Mouse (Mus musculus): Measurements from ENCODE around the gene Phf21a. TPM values are rescaled to one million over a fixed set of nuclear protein-coding genes. Genes with fewer than 3 reads are reported as not detected.
"Not testable (repeated sequence)": the region's sequence is repeated elsewhere in the genome, so short reads cannot be mapped to it uniquely, and the experiment has no call there.

Phf21a gene
- total RNA-seq, 2 experiments from 2014 or later: 33.4 to 69.2 TPM

GRCm38 (mm10) chr2:92391703-92392317 lies 298.9 kb downstream of the Phf21a start:
- no peak for ATAC-seq (replicated peaks; ENCODE audit: poor library complexity, severe bottlenecking)

- no peak for ATAC-seq (replicated peaks; ENCODE audit: poor library complexity, severe bottlenecking)
Measured at GRCm38 (mm10) chr2:92392318-92393264, 299.7 kb downstream of the Phf21a start.

GRCm38 (mm10) chr2:92395535-92395934 lies 302.6 kb downstream of the Phf21a start:
- no peak for ATAC-seq (replicated peaks; ENCODE audit: poor library complexity, severe bottlenecking)

DNA sequence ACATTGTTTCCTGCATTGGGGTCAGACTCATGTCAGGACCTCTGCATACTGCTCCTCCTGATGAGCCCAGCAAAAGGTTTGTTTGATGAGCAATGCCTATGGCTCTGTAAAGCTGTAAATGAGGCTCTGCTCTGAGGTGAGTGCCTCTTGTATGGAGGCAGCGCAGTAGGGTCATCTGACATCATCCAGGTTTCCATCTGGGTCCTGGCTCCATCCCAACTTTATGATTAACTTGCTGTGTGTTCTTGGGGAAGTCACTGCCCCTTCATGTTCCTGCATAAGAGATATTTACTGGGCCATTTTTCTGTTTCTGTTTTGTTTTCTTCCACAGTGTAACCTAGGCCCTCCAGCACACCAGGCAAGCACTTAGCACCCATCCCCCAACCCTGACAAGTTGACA lies 304.5 kb downstream of the Phf21a start:
- no peak for ATAC-seq (replicated peaks; ENCODE audit: poor library complexity, severe bottlenecking)

DNA sequence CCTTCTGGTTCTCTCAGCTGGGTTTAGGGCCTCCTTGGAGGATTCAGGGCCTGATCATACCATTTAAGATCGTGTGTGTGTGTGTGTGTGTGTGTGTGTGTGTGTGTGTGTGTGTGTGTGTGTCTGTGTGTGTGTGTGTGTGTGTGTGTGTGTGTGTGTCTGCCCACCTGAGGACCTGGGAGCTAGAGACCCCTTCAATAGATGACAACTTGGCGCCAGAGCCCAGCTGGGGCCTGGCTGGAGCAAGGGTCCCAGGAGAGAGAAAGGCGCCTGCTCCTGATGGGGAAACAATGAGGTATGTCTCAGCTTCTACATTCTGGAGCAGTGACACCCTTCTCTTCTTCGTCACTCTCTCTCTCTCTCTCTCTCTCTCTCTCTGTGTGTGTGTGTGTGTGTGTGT lies 307.0 kb downstream of the Phf21a start:
- ATAC-seq (replicated peaks; ENCODE audit: poor library complexity, severe bottlenecking): not testable (repeated sequence)

DNA sequence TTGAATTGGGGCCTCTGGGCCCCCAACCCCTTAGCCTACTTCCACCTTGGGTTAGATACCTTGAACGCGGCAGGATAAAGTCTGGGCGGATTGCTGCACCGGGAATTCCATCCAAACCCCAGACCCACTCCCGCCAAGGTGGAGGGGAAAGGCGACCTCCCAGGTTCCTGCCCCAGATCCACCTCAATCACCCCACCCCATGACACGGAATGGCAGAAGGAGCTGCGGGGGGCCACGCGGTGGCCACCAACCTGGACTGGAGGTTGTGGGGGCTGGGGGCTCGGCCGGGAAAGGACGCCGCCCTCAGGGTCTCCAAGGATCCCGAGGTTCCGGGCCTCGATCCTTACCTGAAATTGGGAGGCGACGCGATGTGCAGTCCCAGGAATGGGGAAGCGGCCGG lies 307.8 kb downstream of the Phf21a start:
- peak; percentile 4; the same call in 1 of the 2 replicates for ATAC-seq (replicated peaks; ENCODE audit: poor library complexity, severe bottlenecking)

- ATAC-seq (replicated peaks; ENCODE audit: poor library complexity, severe bottlenecking): peak; percentile 48
Measured at GRCm38 (mm10) chr2:92401091-92401561, 308.2 kb downstream of the Phf21a start, which contains the start of gene Mapk8ip1. Gene Mapk8ip1, minus strand, starts transcription at chr2:92401263.

DNA sequence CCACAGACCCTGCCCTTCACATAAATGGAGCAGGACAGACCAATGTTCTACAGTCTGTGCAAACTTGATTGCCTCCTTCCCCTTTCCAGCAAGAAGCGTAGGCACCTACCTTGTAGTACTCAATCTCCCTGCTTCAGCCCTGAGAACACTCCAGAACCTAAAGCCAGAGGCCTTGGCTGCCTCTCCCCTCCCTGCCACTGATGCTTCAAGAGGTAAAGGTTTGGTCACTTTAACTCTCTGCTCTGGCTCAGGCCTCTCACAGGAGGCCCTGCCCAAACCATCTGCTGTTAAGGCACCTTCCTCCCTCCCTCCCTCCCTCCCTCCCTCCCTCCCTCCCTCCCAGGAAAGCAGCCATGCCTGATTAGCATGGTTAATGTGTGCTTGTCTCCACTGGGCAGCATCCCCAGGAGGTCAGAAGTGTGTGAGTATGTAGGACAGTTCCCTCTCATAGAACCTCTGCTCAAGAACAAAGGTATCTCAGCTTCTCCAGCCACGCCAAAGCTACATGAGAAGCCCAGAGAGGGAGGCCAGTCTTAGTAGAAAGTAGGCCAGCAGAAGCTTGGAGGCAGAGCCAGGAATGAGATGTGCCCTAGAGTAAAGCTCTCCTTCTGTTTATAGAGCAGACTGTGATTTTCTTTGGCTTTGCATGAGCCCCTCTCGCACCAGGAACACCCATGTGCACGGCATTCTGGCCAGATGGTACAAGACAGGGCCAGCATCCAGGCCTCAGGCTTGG lies 309.8 kb downstream of the Phf21a start:
- no peak for ATAC-seq (replicated peaks; ENCODE audit: poor library complexity, severe bottlenecking)

GRCm38 (mm10) chr2:92403776-92404319 lies 310.9 kb downstream of the Phf21a start:
- ATAC-seq (replicated peaks; ENCODE audit: poor library complexity, severe bottlenecking): no peak

DNA sequence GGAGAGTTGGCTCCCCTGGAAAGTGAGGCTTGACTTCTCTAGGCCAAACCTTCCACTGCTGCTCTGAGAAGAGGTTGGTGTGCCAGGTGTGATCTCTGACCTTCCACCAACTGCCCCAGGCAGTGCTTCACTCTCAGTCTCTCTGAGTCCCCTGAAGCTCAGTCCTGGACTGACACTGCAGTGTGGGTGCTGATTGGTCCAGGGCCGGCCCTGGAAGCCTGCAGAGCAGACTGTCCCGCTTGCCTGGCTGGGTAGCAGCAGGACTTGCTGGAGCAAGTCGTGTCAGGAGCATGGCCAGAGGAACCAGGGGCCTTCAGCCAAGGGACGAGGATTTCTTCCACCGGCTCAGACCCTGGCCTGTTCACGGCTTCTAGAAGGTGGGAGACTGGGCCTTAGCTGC lies 311.8 kb downstream of the Phf21a start:
- ATAC-seq (replicated peaks; ENCODE audit: poor library complexity, severe bottlenecking): no peak

DNA sequence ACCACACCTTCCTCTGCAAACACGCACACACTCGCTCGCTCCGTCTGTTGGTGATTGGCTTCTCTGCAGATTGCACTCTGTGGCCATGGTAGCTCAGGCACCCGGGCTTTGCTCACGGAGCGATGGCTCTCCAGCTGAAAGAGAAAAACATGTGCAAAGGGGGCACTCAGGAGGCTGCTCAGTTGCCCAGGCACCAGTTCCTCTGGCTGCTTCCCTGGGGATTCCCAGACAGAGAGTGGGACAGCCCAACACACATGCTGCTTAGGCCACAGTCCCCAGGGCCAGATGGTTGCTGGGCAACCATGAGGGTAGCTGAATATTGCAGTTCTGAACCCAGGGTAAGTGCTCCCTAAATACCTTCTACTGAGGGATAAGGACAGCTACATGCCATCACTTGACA lies 312.8 kb downstream of the Phf21a start:
- ATAC-seq (replicated peaks; ENCODE audit: poor library complexity, severe bottlenecking): no peak

DNA sequence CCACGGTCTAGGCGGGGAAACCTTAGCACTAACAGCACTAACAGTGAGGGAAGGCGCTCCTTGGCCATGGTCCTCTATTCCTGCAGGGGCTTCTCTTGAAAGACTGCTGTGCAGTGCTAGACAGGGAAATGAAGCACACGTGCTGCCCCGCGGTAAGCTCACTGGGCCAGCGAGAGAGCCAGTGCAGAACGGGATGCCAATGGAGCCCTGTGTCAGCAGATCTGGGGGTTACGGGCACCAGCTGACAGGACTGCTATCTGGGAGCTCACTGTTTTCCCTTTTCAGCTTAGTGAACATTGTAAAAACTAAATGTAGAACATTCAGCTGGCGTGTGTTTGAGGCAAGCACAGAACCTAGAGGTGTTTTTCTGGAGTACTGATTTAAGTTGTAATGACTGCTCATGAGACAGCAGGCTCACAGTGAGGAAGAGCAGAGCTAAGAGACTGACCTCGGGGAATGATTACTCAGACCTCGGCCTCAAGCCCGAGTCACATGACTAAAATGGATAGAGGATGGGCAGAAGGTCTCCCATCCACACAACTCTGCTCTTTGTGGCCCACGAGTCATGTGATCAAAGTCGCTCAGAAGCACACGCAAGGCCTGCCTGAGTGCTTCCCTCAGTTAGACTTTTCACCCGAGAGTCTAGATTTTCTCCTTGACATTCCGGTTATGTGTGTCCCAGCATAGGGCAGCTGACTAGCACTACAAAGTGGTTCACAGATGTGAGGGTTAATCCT lies 315.6 kb downstream of the Phf21a start:
- no peak for ATAC-seq (replicated peaks; ENCODE audit: poor library complexity, severe bottlenecking)

- no peak for ATAC-seq (replicated peaks; ENCODE audit: poor library complexity, severe bottlenecking)
Measured at GRCm38 (mm10) chr2:92411705-92412104, 318.8 kb downstream of the Phf21a start.

Other genes starting within 250 kb of the Phf21a start
- not detected in 2 replicates for gene Chrm4, start 165.9 kb upstream of the Phf21a start, total RNA-seq (2014; fragmentation: Nextera tagmentation)
- gene Chrm4, start 165.9 kb upstream of the Phf21a start, total RNA-seq (2017): 0.26 TPM in 1 of 2 replicates, not detected in the other
- 1.3 and 4.1 TPM in 2 replicates for gene Mdk, start 160.8 kb upstream of the Phf21a start, total RNA-seq (2014; fragmentation: Nextera tagmentation)
- not detected in 2 replicates for gene Mdk, start 160.8 kb upstream of the Phf21a start, total RNA-seq (2017)
- not detected in 2 replicates for gene Gm9821, start 147.4 kb upstream of the Phf21a start, total RNA-seq (2014; fragmentation: Nextera tagmentation)
- gene Gm9821, start 147.4 kb upstream of the Phf21a start, total RNA-seq (2017): 0.21 TPM in 1 of 2 replicates, not detected in the other
- 115 and 135 TPM in 2 replicates for gene Dgkz, start 117.3 kb upstream of the Phf21a start, total RNA-seq (2014; fragmentation: Nextera tagmentation)
- gene Dgkz, start 117.3 kb upstream of the Phf21a start, total RNA-seq (2017): 75.7 and 89.4 TPM in 2 replicates
- gene Creb3l1, start 68.6 kb upstream of the Phf21a start, total RNA-seq (2014; fragmentation: Nextera tagmentation): 1.1 and 2.2 TPM in 2 replicates
- 0.69 TPM in 1 of 2 replicates, not detected in the other for gene Creb3l1, start 68.6 kb upstream of the Phf21a start, total RNA-seq (2017)

All from granulocyte monocyte progenitor cell, adult 5-6 weeks (primary cell).